Mouse (Mus musculus) CH12.LX (cell line): ENCODE data around the gene Tmem115.

Source experiments
- CTCF ChIP-seq, 2 experiments: IDR thresholded peaks in 1 of 2; conservative IDR thresholded peaks in 1 of 2; 2 replicates each; pipeline ENCODE4 v1.5.1; 2011 to 2012; ENCODE audit warnings: low read depth in 2 of 2, low read length in 2 of 2, improper control_type of control experiment in 1 of 2, inconsistent platforms in 1 of 2, mild to moderate bottlenecking in 1 of 2, moderate library complexity in 1 of 2
- POLR2A ChIP-seq: IDR thresholded peaks from 2 replicates; pipeline ENCODE4 v1.6.1; 2011; ENCODE audit warnings: low read depth, mild to moderate bottlenecking, improper control_type of control experiment, low read length
- SMC3 ChIP-seq: IDR thresholded peaks from 2 replicates; pipeline ENCODE4 v1.6.1; 2011; ENCODE audit warnings: low read depth, low read length, improper control_type of control experiment

DNA sequence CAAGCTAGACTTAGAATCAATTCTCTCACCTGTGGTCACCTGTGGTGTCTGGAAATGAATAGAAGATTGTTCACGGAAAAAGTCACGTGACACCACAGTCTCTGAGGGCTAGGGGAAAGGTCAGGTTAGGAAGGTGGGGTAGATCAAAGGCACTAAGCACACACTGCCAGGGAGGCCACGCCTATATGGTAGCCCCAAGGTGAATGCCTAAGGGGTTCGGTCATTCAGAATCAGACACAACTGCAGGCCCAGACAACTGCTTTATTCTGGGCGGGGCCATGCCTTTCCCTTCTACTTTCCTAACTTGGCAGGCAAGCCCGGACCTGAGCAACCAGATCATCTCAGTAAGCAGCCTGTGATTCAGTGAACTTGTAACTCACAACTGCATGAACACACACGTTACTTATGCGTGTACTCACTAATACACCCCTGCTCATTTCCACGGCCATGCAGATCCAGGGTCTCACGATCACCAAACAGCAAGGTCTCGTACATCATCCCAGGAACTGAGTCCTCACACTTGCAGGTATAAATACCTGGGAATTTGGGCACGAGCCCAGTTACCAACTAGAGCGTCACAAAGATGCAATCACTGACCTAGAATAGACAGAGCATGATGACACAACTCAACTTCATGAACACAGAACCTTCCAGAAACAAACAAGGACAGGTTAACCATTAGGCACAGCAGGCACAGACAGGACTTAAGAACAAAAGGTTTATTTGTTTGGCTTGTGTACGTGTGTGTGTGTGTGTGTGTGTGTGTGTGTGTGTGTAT lies 42.0 kb downstream of the Tmem115 start:
- TF ChIP-seq CTCF (conservative IDR thresholded peaks at IDR 0.05 in 1 of 2, IDR thresholded peaks at IDR 0.05 in 1 of 2; ENCODE audit: low read depth in 2 of 2, low read length in 2 of 2): no peak
- TF ChIP-seq SMC3: no peak
- TF ChIP-seq POLR2A: no peak
